Mouse (Mus musculus) kidney, adult 2 months (tissue): ENCODE data around the gene Nav2.

Experiments used
- CTCF ChIP-seq: fragments of 200-500 bp; conservative IDR thresholded peaks from 2 replicates; pipeline ENCODE4 v1.5.1; 2011; ENCODE audit warnings: low read depth, mild to moderate bottlenecking, control low read depth, low read length, moderate library complexity, mixed read lengths; ENCODE audit not compliant: insufficient read depth, insufficient read length
- POLR2A ChIP-seq: fragments of 200-500 bp; IDR thresholded peaks from one replicate; pipeline ENCODE4 v1.6.1; 2011; ENCODE audit warnings: low read depth, low read length, control low read depth

GRCm38 (mm10) chr7:49439136-49439535 lies 530.6 kb downstream of the Nav2 start:
- no peak for TF ChIP-seq POLR2A
- TF ChIP-seq CTCF, result peak; percentile 71
